Mouse (Mus musculus): ENCODE results near the gene Ehd4. TPM values are rescaled to one million over a fixed set of nuclear protein-coding genes. Genes with fewer than 3 reads are reported as not detected.
A peak's percentile ranks its signal among the peaks of the same experiment; 100 is the strongest.

The Ehd4 gene
- polyA plus RNA-seq, 1 experiment from 2014 or later = 67.6 TPM

DNA sequence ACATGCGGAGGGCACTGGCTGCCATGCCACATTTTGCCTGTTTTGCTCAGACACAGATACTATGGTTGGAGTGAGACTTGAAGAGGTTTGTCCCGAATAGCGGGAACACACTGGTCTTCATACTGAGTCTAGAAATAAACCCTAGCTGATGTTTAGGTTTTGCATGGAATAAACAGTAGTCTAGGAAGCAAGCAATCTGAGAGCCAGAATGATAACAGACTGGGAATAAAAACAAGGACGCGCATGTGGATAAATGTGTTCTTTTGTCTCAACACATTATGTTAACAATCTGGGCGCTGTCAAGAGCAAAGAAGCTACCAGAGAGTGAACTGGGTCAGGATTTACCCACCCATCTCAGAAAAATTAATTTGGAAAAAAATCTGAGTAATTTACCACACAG lies 31.4 kb downstream of the Ehd4 start:
- Histone ChIP-seq H3K9ac (ENCODE audit: low read depth, low read length) (no peak overlapping the region), H3K4me3 (replicated peaks; ENCODE audit: low read depth, low read length) (no peak overlapping the region), H3K36me3 (ENCODE audit: insufficient read depth, low read length) (no peaks in the 10 kb centered on the region), H3K4me1 (replicated peaks; ENCODE audit: insufficient read depth, low read length) (peaks cover 12% of the 10 kb centered on the region), H3K4me2 (ENCODE audit: low read length) (no peak overlapping the region), H3K27ac (no peak overlapping the region), H3K9me3 (replicated peaks; ENCODE audit: low read length) (no peaks in the 10 kb centered on the region), H3K27me3 (ENCODE audit: insufficient read depth, low read length) (no peaks in the 10 kb centered on the region)
- ATAC-seq (replicated peaks; ENCODE audit: low FRiP score, low read depth) (no peak), DNase-seq (ENCODE audit: low spot score) (no peak)
- WGBS = 93% methylated on average over 6 of the region's 6 CpGs
- TF ChIP-seq CTCF (IDR thresholded peaks at IDR 0.05; ENCODE audit: low read depth) = no peak

GRCm38 (mm10) chr2:120117346-120117745 lies 37.1 kb downstream of the Ehd4 start:
- no peak overlapping the region for H3K4me3 ChIP-seq (replicated peaks; ENCODE audit: low read depth, low read length)
- no peak overlapping the region for H3K27ac ChIP-seq
- no peak overlapping the region for H3K9ac ChIP-seq (ENCODE audit: low read depth, low read length)
- 90% methylated on average over 6 of the region's 6 CpGs for WGBS
- DNase-seq (ENCODE audit: low spot score) (no peak), ATAC-seq (replicated peaks; ENCODE audit: low FRiP score, low read depth) (no peak)
- H3K4me1 ChIP-seq (replicated peaks; ENCODE audit: insufficient read depth, low read length) = no peaks in the 10 kb centered on the region
- no peak overlapping the region for H3K4me2 ChIP-seq (ENCODE audit: low read length)
- no peaks in the 10 kb centered on the region for H3K27me3 ChIP-seq (ENCODE audit: insufficient read depth, low read length)
- H3K9me3 ChIP-seq (replicated peaks; ENCODE audit: low read length) = no peaks in the 10 kb centered on the region
- no peaks in the 10 kb centered on the region for H3K36me3 ChIP-seq (ENCODE audit: insufficient read depth, low read length)
- TF ChIP-seq CTCF (IDR thresholded peaks at IDR 0.05; ENCODE audit: low read depth) = no peak

DNA sequence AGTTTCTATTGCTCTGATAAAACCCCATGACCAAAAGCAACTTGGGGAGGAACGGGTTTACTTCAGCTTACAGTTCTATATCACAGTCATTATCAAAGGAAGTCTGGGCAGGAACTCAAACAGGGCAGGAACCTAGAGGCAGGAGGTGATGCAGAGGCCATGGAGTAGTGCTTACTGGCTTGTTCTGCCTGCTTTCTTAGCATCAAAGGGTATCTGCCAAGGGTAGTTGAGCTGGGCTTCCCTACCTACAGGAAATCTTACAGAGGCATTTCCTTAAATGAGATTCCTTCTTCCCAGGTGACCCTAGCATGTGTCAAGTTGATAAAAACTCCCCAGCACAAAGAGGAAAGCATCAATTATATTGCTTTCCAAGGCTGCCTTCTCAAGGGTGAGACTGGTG lies 38.0 kb downstream of the Ehd4 start:
- TF ChIP-seq CTCF (IDR thresholded peaks at IDR 0.05; ENCODE audit: low read depth) = no peak
- Histone ChIP-seq H3K9me3 (replicated peaks; ENCODE audit: low read length) (no peaks in the 10 kb centered on the region), H3K9ac (ENCODE audit: low read depth, low read length) (no peak overlapping the region), H3K4me1 (replicated peaks; ENCODE audit: insufficient read depth, low read length) (no peaks in the 10 kb centered on the region), H3K27me3 (ENCODE audit: insufficient read depth, low read length) (no peaks in the 10 kb centered on the region), H3K27ac (no peak overlapping the region), H3K36me3 (ENCODE audit: insufficient read depth, low read length) (no peaks in the 10 kb centered on the region), H3K4me2 (ENCODE audit: low read length) (no peak overlapping the region), H3K4me3 (replicated peaks; ENCODE audit: low read depth, low read length) (no peak overlapping the region)
- DNase-seq (ENCODE audit: low spot score) = peak; percentile 42
- 43% methylated on average over 1 of the region's 1 CpGs for WGBS
- ATAC-seq (replicated peaks; ENCODE audit: low FRiP score, low read depth) = no peak

DNA sequence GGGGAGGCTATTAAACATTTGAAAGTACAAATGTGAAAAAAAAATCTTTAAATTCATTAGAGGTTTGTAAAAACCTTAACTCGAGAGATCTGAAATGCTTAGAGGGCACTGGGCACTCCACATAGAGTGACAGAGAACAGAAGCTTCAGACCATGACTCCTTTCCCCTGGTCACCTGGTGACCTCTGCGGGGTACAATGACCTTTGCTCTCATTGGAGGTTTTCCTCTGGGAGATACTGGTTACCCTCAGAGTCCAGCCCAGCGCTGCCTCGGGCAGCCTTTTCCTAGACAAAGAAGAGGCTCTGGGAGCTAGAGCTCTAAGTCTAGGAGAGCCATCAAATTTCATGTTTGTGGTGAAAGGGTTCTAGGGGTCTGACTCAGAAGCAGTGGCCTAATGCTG lies 39.4 kb downstream of the Ehd4 start:
- Histone ChIP-seq H3K27me3 (ENCODE audit: insufficient read depth, low read length) (no peaks in the 10 kb centered on the region), H3K36me3 (ENCODE audit: insufficient read depth, low read length) (no peaks in the 10 kb centered on the region), H3K9ac (ENCODE audit: low read depth, low read length) (no peak overlapping the region), H3K4me3 (replicated peaks; ENCODE audit: low read depth, low read length) (no peak overlapping the region), H3K4me1 (replicated peaks; ENCODE audit: insufficient read depth, low read length) (no peaks in the 10 kb centered on the region), H3K9me3 (replicated peaks; ENCODE audit: low read length) (no peaks in the 10 kb centered on the region), H3K27ac (no peak overlapping the region), H3K4me2 (ENCODE audit: low read length) (no peak overlapping the region)
- ATAC-seq (replicated peaks; ENCODE audit: low FRiP score, low read depth) = no peak
- 76% methylated on average over 4 of the region's 4 CpGs for WGBS
- no peak for DNase-seq (ENCODE audit: low spot score)
- TF ChIP-seq CTCF (IDR thresholded peaks at IDR 0.05; ENCODE audit: low read depth) = no peak

GRCm38 (mm10) chr2:120113963-120114362 lies 40.4 kb downstream of the Ehd4 start:
- H3K4me3 ChIP-seq (replicated peaks; ENCODE audit: low read depth, low read length) = no peak overlapping the region
- no peak overlapping the region for H3K4me2 ChIP-seq (ENCODE audit: low read length)
- no peak for ATAC-seq (replicated peaks; ENCODE audit: low FRiP score, low read depth)
- H3K4me1 ChIP-seq (replicated peaks; ENCODE audit: insufficient read depth, low read length) = no peaks in the 10 kb centered on the region
- 88% methylated on average over 3 of the region's 3 CpGs for WGBS
- no peak overlapping the region for H3K27ac ChIP-seq
- H3K27me3 ChIP-seq (ENCODE audit: insufficient read depth, low read length) = no peaks in the 10 kb centered on the region
- no peaks in the 10 kb centered on the region for H3K36me3 ChIP-seq (ENCODE audit: insufficient read depth, low read length)
- no peak overlapping the region for H3K9ac ChIP-seq (ENCODE audit: low read depth, low read length)
- TF ChIP-seq CTCF (IDR thresholded peaks at IDR 0.05; ENCODE audit: low read depth) = no peak
- no peaks in the 10 kb centered on the region for H3K9me3 ChIP-seq (replicated peaks; ENCODE audit: low read length)
- DNase-seq (ENCODE audit: low spot score) = no peak

DNA sequence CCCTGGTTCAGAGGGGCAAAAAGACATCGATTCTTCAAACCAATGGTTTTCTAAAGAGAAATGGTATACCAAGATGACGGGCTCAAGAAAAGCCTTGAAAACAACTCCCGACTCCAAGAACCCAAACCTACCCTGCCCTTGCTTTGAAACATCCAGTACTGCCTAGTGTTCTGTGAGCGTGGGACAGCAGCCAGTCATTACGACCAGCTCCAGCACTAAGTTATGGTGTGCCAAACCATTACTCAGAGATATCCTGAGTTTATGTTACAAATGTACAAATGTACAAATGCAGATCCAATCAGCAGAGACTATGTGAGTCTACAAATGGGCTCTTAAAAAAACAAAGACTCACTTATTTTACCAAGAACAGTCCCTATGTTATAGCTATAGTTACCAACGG lies 40.9 kb downstream of the Ehd4 start:
- TF ChIP-seq CTCF (IDR thresholded peaks at IDR 0.05; ENCODE audit: low read depth) = no peak
- DNase-seq (ENCODE audit: low spot score) = no peak
- 67% methylated on average over 6 of the region's 6 CpGs for WGBS

GRCm38 (mm10) chr2:120111596-120111995 lies 42.8 kb downstream of the Ehd4 start:
- Histone ChIP-seq H3K4me3 (replicated peaks; ENCODE audit: low read depth, low read length) (no peak overlapping the region), H3K4me2 (ENCODE audit: low read length) (no peak overlapping the region), H3K4me1 (replicated peaks; ENCODE audit: insufficient read depth, low read length) (no peaks in the 10 kb centered on the region), H3K36me3 (ENCODE audit: insufficient read depth, low read length) (no peaks in the 10 kb centered on the region), H3K27ac (0 out of 2 replicates have a peak overlapping the region, but pooled peaks have one; percentile 21), H3K27me3 (ENCODE audit: insufficient read depth, low read length) (no peaks in the 10 kb centered on the region), H3K9me3 (replicated peaks; ENCODE audit: low read length) (no peaks in the 10 kb centered on the region), H3K9ac (ENCODE audit: low read depth, low read length) (no peak overlapping the region)
- WGBS = 46% methylated on average over 4 of the region's 4 CpGs
- DNase-seq (ENCODE audit: low spot score) (no peak), ATAC-seq (replicated peaks; ENCODE audit: low FRiP score, low read depth) (no peak)
- TF ChIP-seq CTCF (IDR thresholded peaks at IDR 0.05; ENCODE audit: low read depth) = no peak

More for the DNA sequence above, 40.9 kb downstream of the Ehd4 start:
- no peak overlapping the region for H3K27ac ChIP-seq
- no peaks in the 10 kb centered on the region for H3K4me1 ChIP-seq (replicated peaks; ENCODE audit: insufficient read depth, low read length)
- H3K27me3 ChIP-seq (ENCODE audit: insufficient read depth, low read length) = no peaks in the 10 kb centered on the region
- no peak overlapping the region for H3K9ac ChIP-seq (ENCODE audit: low read depth, low read length)
- no peaks in the 10 kb centered on the region for H3K9me3 ChIP-seq (replicated peaks; ENCODE audit: low read length)
- no peak for ATAC-seq (replicated peaks; ENCODE audit: low FRiP score, low read depth)
- H3K36me3 ChIP-seq (ENCODE audit: insufficient read depth, low read length) = no peaks in the 10 kb centered on the region
- H3K4me3 ChIP-seq (replicated peaks; ENCODE audit: low read depth, low read length) = no peak overlapping the region
- no peak overlapping the region for H3K4me2 ChIP-seq (ENCODE audit: low read length)
